Mouse (Mus musculus): ENCODE measurements at regions not wholly inside any gene's neighbourhood (a gene's known extent, or its start where the extent isn't known, plus 50 kb on each side); places are given as distances from the start of the nearest gene placed in this dataset.

DNA sequence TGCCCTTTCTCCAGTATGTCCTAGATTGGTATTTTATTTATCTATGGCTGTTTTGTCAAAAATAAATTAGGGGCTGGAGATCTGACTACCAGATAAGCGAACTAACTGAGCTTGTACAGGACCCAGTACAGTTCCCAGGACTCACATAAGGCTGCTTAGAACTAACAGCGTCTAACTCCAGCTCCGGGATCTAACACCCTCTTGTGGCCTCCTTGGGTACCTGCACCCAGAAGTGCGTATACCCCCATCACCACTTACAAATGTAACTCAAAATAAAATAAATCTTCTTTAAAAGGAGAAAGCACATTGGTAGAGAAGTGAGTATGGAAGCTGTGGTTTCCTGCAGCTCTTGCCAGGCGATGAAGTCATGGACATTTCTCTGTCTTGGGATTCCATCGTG is 82.9 kb downstream of the Gm4791 start:
- H3K27me3 ChIP-seq (ENCODE audit: control insufficient read depth, insufficient read depth, insufficient read length), result no peaks in the 10 kb centered on the region
- H3K4me3 ChIP-seq (ENCODE audit: insufficient read depth, poor library complexity, severe bottlenecking), result no peak overlapping the region
- H3K36me3 ChIP-seq (ENCODE audit: control insufficient read depth, insufficient read depth), result no peaks in the 10 kb centered on the region
- TF ChIP-seq MYOG (IDR thresholded peaks at IDR 0.05; ENCODE audit: control insufficient read depth, extremely low read depth, insufficient read length) (no peak), USF1 (IDR thresholded peaks at IDR 0.05; ENCODE audit: low read depth) (no peak), CEBPB (IDR thresholded peaks at IDR 0.05; ENCODE audit: low read depth) (no peak), MYOD1 (IDR thresholded peaks at IDR 0.05; ENCODE audit: control insufficient read depth, insufficient read length, low read depth) (no peak), MAX (IDR thresholded peaks at IDR 0.05) (no peak), CTCF (IDR thresholded peaks at IDR 0.05; ENCODE audit: control insufficient read depth, insufficient read depth, insufficient read length) (no peak), FOSL1 (IDR thresholded peaks at IDR 0.05; ENCODE audit: insufficient read depth, low read length, poor library complexity, severe bottlenecking) (no peak)
- H3K79me2 ChIP-seq (ENCODE audit: control insufficient read depth, insufficient read depth), result no peaks in the 10 kb centered on the region
- H3K79me3 ChIP-seq (ENCODE audit: low read depth), result no peaks in the 10 kb centered on the region
- H3ac ChIP-seq (ENCODE audit: control insufficient read depth, insufficient read length, low read depth), result no peak overlapping the region

DNA sequence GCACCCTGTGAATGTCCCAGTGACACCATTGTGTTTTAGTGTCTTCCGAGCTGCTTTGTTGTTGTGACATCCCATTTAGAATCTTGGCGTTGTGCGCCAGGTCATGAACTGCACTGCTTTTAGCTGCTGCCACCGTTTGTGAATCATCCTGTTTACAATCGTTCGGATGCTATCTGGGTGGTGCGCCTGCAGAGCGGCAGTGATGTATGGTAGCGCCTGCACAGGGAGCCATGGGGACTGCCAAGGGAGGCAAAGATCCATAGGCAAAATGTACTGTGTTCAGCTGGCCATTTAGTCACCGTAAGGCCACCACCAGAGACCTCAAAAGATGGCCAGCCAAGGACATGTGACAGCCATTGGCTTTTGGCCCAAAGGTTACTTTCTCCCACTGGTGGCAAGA is 93.3 kb downstream of the Gm4791 start:
- no peaks in the 10 kb centered on the region for H3K27me3 ChIP-seq (ENCODE audit: control insufficient read depth, insufficient read depth, insufficient read length)
- H3ac ChIP-seq (ENCODE audit: control insufficient read depth, insufficient read length, low read depth), result no peak overlapping the region
- H3K79me3 ChIP-seq (ENCODE audit: low read depth), result no peaks in the 10 kb centered on the region
- no peaks in the 10 kb centered on the region for H3K79me2 ChIP-seq (ENCODE audit: control insufficient read depth, insufficient read depth)
- TF ChIP-seq MAX (IDR thresholded peaks at IDR 0.05), result no peak
- TF ChIP-seq FOSL1 (IDR thresholded peaks at IDR 0.05; ENCODE audit: insufficient read depth, low read length, poor library complexity, severe bottlenecking), result no peak
- no peak for TF ChIP-seq MYOD1 (IDR thresholded peaks at IDR 0.05; ENCODE audit: control insufficient read depth, insufficient read length, low read depth)
- TF ChIP-seq USF1 (IDR thresholded peaks at IDR 0.05; ENCODE audit: low read depth), result no peak
- TF ChIP-seq CEBPB (IDR thresholded peaks at IDR 0.05; ENCODE audit: low read depth), result no peak
- TF ChIP-seq CTCF (IDR thresholded peaks at IDR 0.05; ENCODE audit: control insufficient read depth, insufficient read depth, insufficient read length), result no peak
- TF ChIP-seq MYOG (IDR thresholded peaks at IDR 0.05; ENCODE audit: control insufficient read depth, extremely low read depth, insufficient read length), result no peak
- no peak overlapping the region for H3K4me3 ChIP-seq (ENCODE audit: insufficient read depth, poor library complexity, severe bottlenecking)
- no peaks in the 10 kb centered on the region for H3K36me3 ChIP-seq (ENCODE audit: control insufficient read depth, insufficient read depth)

DNA sequence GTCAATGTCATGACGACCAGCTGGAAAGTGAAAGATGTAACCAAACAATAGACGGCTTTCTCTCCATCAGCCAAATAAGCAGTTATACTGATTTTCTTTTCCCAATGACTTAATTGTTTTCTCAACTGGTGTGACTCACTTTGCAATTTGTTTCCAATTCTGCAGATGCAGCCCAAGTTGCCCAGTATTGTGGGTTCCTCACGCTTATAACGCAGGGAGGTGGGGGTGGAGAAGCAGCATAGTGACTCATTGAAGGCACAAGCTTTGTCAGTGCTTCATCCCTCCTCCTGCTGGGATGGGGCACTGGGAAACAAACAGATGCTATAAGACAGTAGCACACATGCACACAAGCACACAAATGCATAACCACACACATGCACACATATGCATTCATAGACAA is 97.1 kb downstream of the Gm4791 start:
- Histone ChIP-seq H3K79me2 (ENCODE audit: control insufficient read depth, insufficient read depth) (no peaks in the 10 kb centered on the region), H3ac (ENCODE audit: control insufficient read depth, insufficient read length, low read depth) (no peak overlapping the region), H3K36me3 (ENCODE audit: control insufficient read depth, insufficient read depth) (no peaks in the 10 kb centered on the region), H3K4me3 (ENCODE audit: insufficient read depth, poor library complexity, severe bottlenecking) (no peak overlapping the region), H3K27me3 (ENCODE audit: control insufficient read depth, insufficient read depth, insufficient read length) (no peaks in the 10 kb centered on the region), H3K79me3 (ENCODE audit: low read depth) (no peaks in the 10 kb centered on the region)
- TF ChIP-seq MYOG (IDR thresholded peaks at IDR 0.05; ENCODE audit: control insufficient read depth, extremely low read depth, insufficient read length) (no peak), MYOD1 (IDR thresholded peaks at IDR 0.05; ENCODE audit: control insufficient read depth, insufficient read length, low read depth) (no peak), FOSL1 (IDR thresholded peaks at IDR 0.05; ENCODE audit: insufficient read depth, low read length, poor library complexity, severe bottlenecking) (no peak), CTCF (IDR thresholded peaks at IDR 0.05; ENCODE audit: control insufficient read depth, insufficient read depth, insufficient read length) (no peak), CEBPB (IDR thresholded peaks at IDR 0.05; ENCODE audit: low read depth) (no peak), MAX (IDR thresholded peaks at IDR 0.05) (no peak), USF1 (IDR thresholded peaks at IDR 0.05; ENCODE audit: low read depth) (no peak)

DNA sequence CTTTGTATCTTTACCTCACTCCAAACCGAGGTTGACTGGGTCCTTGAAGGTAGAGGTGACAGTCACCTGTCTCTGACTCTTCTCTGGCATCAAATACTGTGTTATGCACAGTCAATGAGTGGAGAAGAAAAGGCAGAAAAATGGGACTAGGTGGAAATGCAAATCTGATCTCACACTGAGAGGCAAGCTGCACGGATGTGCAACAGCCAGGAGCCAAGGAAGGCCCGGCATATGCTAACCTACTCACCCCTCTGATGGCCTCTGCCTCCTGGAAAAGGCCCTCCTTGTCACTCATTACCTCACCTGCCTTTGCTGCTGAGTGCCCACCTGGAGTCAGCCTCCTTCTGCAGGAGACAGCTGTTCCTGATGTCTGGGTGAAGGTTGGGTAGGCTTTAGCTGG is 104.8 kb downstream of the Gm4791 start:
- TF ChIP-seq MAX (IDR thresholded peaks at IDR 0.05) (no peak), CEBPB (IDR thresholded peaks at IDR 0.05; ENCODE audit: low read depth) (no peak), FOSL1 (IDR thresholded peaks at IDR 0.05; ENCODE audit: insufficient read depth, low read length, poor library complexity, severe bottlenecking) (no peak), USF1 (IDR thresholded peaks at IDR 0.05; ENCODE audit: low read depth) (no peak), MYOD1 (IDR thresholded peaks at IDR 0.05; ENCODE audit: control insufficient read depth, insufficient read length, low read depth) (no peak), MYOG (IDR thresholded peaks at IDR 0.05; ENCODE audit: control insufficient read depth, extremely low read depth, insufficient read length) (no peak), CTCF (IDR thresholded peaks at IDR 0.05; ENCODE audit: control insufficient read depth, insufficient read depth, insufficient read length) (no peak)
- Histone ChIP-seq H3K79me3 (ENCODE audit: low read depth) (no peaks in the 10 kb centered on the region), H3K4me3 (ENCODE audit: insufficient read depth, poor library complexity, severe bottlenecking) (no peak overlapping the region), H3K79me2 (ENCODE audit: control insufficient read depth, insufficient read depth) (no peaks in the 10 kb centered on the region), H3K36me3 (ENCODE audit: control insufficient read depth, insufficient read depth) (no peaks in the 10 kb centered on the region), H3ac (ENCODE audit: control insufficient read depth, insufficient read length, low read depth) (no peak overlapping the region), H3K27me3 (ENCODE audit: control insufficient read depth, insufficient read depth, insufficient read length) (no peaks in the 10 kb centered on the region)

DNA sequence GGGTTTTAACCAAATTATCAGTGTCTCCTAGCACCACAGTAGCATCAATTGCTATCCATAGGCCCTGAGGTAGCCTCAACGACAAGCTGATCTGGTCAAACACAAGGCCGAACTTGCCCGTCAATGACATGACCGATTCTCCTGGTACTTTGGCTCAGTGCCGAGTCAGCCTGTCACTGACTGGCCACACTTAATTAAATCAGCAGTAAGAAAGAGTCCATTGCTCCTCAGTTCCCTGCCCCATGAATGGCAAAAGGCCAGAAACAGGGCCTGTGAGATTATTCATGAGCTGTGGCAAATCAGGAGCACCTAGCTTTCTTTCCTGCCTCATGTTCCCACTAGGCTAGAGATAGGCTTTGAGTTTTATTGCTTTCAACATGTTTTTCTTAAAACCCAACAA is 105.4 kb downstream of the Gm4791 start:
- Histone ChIP-seq H3K79me3 (ENCODE audit: low read depth) (no peaks in the 10 kb centered on the region), H3K4me3 (ENCODE audit: insufficient read depth, poor library complexity, severe bottlenecking) (no peak overlapping the region), H3ac (ENCODE audit: control insufficient read depth, insufficient read length, low read depth) (no peak overlapping the region), H3K79me2 (ENCODE audit: control insufficient read depth, insufficient read depth) (no peaks in the 10 kb centered on the region), H3K27me3 (ENCODE audit: control insufficient read depth, insufficient read depth, insufficient read length) (no peaks in the 10 kb centered on the region), H3K36me3 (ENCODE audit: control insufficient read depth, insufficient read depth) (no peaks in the 10 kb centered on the region)
- no peak for TF ChIP-seq FOSL1 (IDR thresholded peaks at IDR 0.05; ENCODE audit: insufficient read depth, low read length, poor library complexity, severe bottlenecking)
- TF ChIP-seq MAX (IDR thresholded peaks at IDR 0.05), result no peak
- TF ChIP-seq CEBPB (IDR thresholded peaks at IDR 0.05; ENCODE audit: low read depth), result no peak

DNA sequence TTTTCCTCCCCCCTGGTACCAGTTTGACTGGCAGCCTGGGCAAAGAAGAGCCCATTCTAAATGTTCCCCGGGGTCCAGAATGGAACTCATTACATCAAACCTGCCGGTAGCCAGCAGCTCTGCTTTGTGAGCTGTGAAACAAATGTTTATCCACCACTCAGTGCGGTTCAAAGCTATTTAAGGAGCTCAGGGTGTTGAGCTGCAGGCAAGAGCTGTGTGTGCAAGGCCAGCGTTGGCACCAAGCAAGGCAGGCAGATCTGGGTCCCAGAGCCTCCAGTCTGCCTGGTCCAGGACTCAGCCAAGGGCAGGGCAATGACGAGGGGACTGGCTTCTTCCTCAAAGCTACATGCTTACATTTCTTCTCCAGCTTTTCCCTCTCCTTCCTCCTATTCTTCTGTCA is 109.6 kb downstream of the Gm4791 start:
- Histone ChIP-seq H3ac (ENCODE audit: control insufficient read depth, insufficient read length, low read depth) (no peak overlapping the region), H3K79me2 (ENCODE audit: control insufficient read depth, insufficient read depth) (no peaks in the 10 kb centered on the region), H3K4me3 (ENCODE audit: insufficient read depth, poor library complexity, severe bottlenecking) (no peak overlapping the region), H3K27me3 (ENCODE audit: control insufficient read depth, insufficient read depth, insufficient read length) (no peaks in the 10 kb centered on the region), H3K36me3 (ENCODE audit: control insufficient read depth, insufficient read depth) (no peaks in the 10 kb centered on the region), H3K79me3 (ENCODE audit: low read depth) (no peaks in the 10 kb centered on the region)
- TF ChIP-seq MYOG (IDR thresholded peaks at IDR 0.05; ENCODE audit: control insufficient read depth, extremely low read depth, insufficient read length) (no peak), USF1 (IDR thresholded peaks at IDR 0.05; ENCODE audit: low read depth) (no peak), CTCF (IDR thresholded peaks at IDR 0.05; ENCODE audit: control insufficient read depth, insufficient read depth, insufficient read length) (no peak), FOSL1 (IDR thresholded peaks at IDR 0.05; ENCODE audit: insufficient read depth, low read length, poor library complexity, severe bottlenecking) (no peak), CEBPB (IDR thresholded peaks at IDR 0.05; ENCODE audit: low read depth) (no peak), MYOD1 (IDR thresholded peaks at IDR 0.05; ENCODE audit: control insufficient read depth, insufficient read length, low read depth) (no peak), MAX (IDR thresholded peaks at IDR 0.05) (no peak)
